Mouse (Mus musculus): Measurements from ENCODE around the gene Gm9732. TPM values are rescaled to one million over a fixed set of nuclear protein-coding genes. Genes with fewer than 3 reads are reported as not detected.

Gene Gm9732
- not detected in 2 replicates for polyA plus RNA-seq (2012; rRNA removed)

GRCm38 (mm10) chr14:43274986-43275511 is at the start of gene Gm9732:
Gene Gm9732, plus strand, starts transcription at chr14:43275036.

GRCm38 (mm10) chr14:43235204-43235603 is 39.6 kb upstream of the Gm9732 start, which contains the start of gene Gm8122:
Gene Gm8122, minus strand, starts transcription at chr14:43235304.

GRCm38 (mm10) chr14:43258349-43258748 is 16.5 kb upstream of the Gm9732 start, which contains the start of gene Gm8126:
Gene Gm8126, plus strand, starts transcription at chr14:43258649.

GRCm38 (mm10) chr14:43293503-43293902 is 18.7 kb downstream of the Gm9732 start, which contains the start of gene Gm8127:
Gene Gm8127, minus strand, starts transcription at chr14:43293832.

DNA sequence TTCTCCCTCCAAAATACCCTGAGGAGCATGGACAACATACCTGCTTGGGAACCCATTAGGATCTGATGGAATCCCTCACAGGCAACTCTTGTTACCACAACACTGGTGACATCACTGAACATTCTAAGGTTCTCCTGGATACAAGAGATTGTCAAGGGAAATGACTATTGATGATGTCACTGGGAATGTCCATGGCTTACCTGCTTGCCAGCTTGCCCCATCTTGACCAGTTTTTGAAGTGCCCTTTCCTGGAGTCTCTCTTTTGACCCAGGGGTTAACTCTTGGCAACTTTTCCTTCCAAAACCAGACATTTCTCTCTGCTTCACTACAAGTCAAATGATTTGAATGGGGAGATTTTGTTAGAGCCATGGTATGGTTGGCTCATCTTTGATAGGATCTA is 72.9 kb downstream of the Gm9732 start, which contains the start of gene 1700001F09Rik:
Gene 1700001F09Rik (minus strand): TSS at position 101 of the 400 bp plus-strand sequence.

Other genes starting within 250 kb of the Gm9732 start
- not detected in 2 replicates for gene Gm8094, start 198.4 kb upstream of the Gm9732 start, polyA plus RNA-seq (2012; rRNA removed)
- gene Gm8104, start 174.4 kb upstream of the Gm9732 start, polyA plus RNA-seq (2012; rRNA removed) = not detected in 2 replicates
- gene Gm7233, start 95.2 kb upstream of the Gm9732 start, polyA plus RNA-seq (2012; rRNA removed) = not detected in 2 replicates
- not detected in 2 replicates for gene Gm8122, start 39.7 kb upstream of the Gm9732 start, polyA plus RNA-seq (2012; rRNA removed)
- gene Gm8126, start 16.4 kb upstream of the Gm9732 start, polyA plus RNA-seq (2012; rRNA removed) = not detected in 2 replicates
- not detected in 2 replicates for gene Gm8127, start 18.8 kb downstream of the Gm9732 start, polyA plus RNA-seq (2012; rRNA removed)
- gene 1700001F09Rik, start 72.8 kb downstream of the Gm9732 start, polyA plus RNA-seq (2012; rRNA removed) = not detected in 2 replicates
- gene Gm8138, start 141.3 kb downstream of the Gm9732 start, polyA plus RNA-seq (2012; rRNA removed) = not detected in 2 replicates

Measured in central nervous system, embryonic 11.5 days (tissue).